Mouse (Mus musculus): ENCODE data around the gene Mrgpra6.
A peak's percentile ranks its signal among the peaks of the same experiment; 100 is the strongest.

Gene Mrgpra6

GRCm38 (mm10) chr7:47204830-47205229 is at the start of gene Mrgpra6:
Gene Mrgpra6, minus strand, starts transcription at chr7:47204920.
- no peak for DNase-seq

GRCm38 (mm10) chr7:47252770-47253169 is 48.0 kb upstream of the Mrgpra6 start, which contains the start of gene Mrgpra9:
Gene Mrgpra9, minus strand, starts transcription at chr7:47252848.
- DNase-seq = no peak

GRCm38 (mm10) chr7:47244658-47245057 is 39.9 kb upstream of the Mrgpra6 start:
- DNase-seq = no peak

- no peak for DNase-seq
These were observed 9.4 kb downstream of the Mrgpra6 start for GRCm38 (mm10) chr7:47195271-47195670.

- DNase-seq = no peak
These were observed 33.9 kb downstream of the Mrgpra6 start for GRCm38 (mm10) chr7:47170814-47171213.

GRCm38 (mm10) chr7:47165028-47165427 is 39.7 kb downstream of the Mrgpra6 start:
- no peak for DNase-seq

- no peak for DNase-seq
These were observed 41.5 kb downstream of the Mrgpra6 start for GRCm38 (mm10) chr7:47163203-47163602.

GRCm38 (mm10) chr7:47158451-47158850 is 46.3 kb downstream of the Mrgpra6 start:
- DNase-seq = no peak

- DNase-seq = no peak
These were observed 47.0 kb downstream of the Mrgpra6 start for GRCm38 (mm10) chr7:47157743-47158142.

GRCm38 (mm10) chr7:47155849-47156248 is 48.9 kb downstream of the Mrgpra6 start:
- no peak for DNase-seq

- no peak for DNase-seq
These were observed 49.3 kb downstream of the Mrgpra6 start for GRCm38 (mm10) chr7:47155396-47155795.

- DNase-seq = peak; percentile 25
These were observed 54.2 kb downstream of the Mrgpra6 start for GRCm38 (mm10) chr7:47150420-47151061.

GRCm38 (mm10) chr7:47148298-47148697 is 56.4 kb downstream of the Mrgpra6 start:
- DNase-seq = no peak

- DNase-seq = peak; percentile 29
These were observed 58.5 kb downstream of the Mrgpra6 start for GRCm38 (mm10) chr7:47146034-47146812.

GRCm38 (mm10) chr7:47144299-47144698 is 60.4 kb downstream of the Mrgpra6 start:
- DNase-seq = no peak

GRCm38 (mm10) chr7:47139823-47140325 is 64.8 kb downstream of the Mrgpra6 start:
- no peak for DNase-seq

All from liver (tissue).